Comparison of ENCODE assay signal across 13 mouse cellular contexts in genomic region chr13:99443484-99444175, GRCm38 (mm10).
A peak's percentile ranks its signal among the peaks of the same experiment; 100 is the strongest.
DNase-seq lines count a peak whose midpoint lies in the region; ATAC-seq and TF ChIP-seq lines count a peak whose summit lies in the region.
"Had no signal": no experiment of that assay in that cellular context is flagged by ENCODE, and none has a peak within 500 bp of the region (broad histone marks: within the 10 kb centered on the region; RNA-seq: fewer than 3 reads in every experiment).

No protein-coding gene starts in this region.

- no peak for DNase-seq in layer of hippocampus, adult 2 months (ENCODE audit: low spot score in 2 of 2)
- no peak for DNase-seq in layer of hippocampus, postnatal 36 days
- DNase-seq in forebrain, embryonic 14.5 days (ENCODE audit: low spot score): peak; percentile 92
- no peak for DNase-seq in limb, embryonic 10.5 days (ENCODE audit: low spot score)
- no peak for DNase-seq in adrenal gland, adult (ENCODE audit: inconsistent age in 2 of 2, low spot score in 1 of 2)
- DNase-seq in testis, postnatal 14 days (ENCODE audit: low spot score): no peak
- DNase-seq: heart, postnatal 10 days; kidney, adult 18-20 months; thymus, postnatal 36 days had no signal

- peak overlapping the region; percentile 54 for H3K4me2 ChIP-seq in forebrain, embryonic 14.5 days (ENCODE audit: low read length)
- peak overlapping the region; percentile 57 for H3K4me2 ChIP-seq in neural tube, embryonic 12.5 days (replicated peaks)
- H3K4me2 ChIP-seq: limb, embryonic 15.5 days; lung, embryonic 15.5 days had no signal

- TF ChIP-seq CTCF in layer of hippocampus, adult 2 months (conservative IDR thresholded peaks at IDR 0.05): no peak

- peaks cover 49% of the 10 kb centered on the region for H3K36me3 ChIP-seq in forebrain, embryonic 14.5 days (ENCODE audit: control insufficient read depth, insufficient read depth, low read length)
- peaks cover 18% of the 10 kb centered on the region for H3K36me3 ChIP-seq in limb, embryonic 10.5 days
- peaks cover 34% of the 10 kb centered on the region for H3K36me3 ChIP-seq in neural tube, embryonic 12.5 days

- peak overlapping the region; percentile 86 for H3K27ac ChIP-seq in layer of hippocampus, adult 2 months
- peak overlapping the region; percentile 92 for H3K27ac ChIP-seq in forebrain, embryonic 14.5 days (ENCODE audit: low read depth, low read length)
- peak overlapping the region; percentile 75; the same call in 1 of the 2 replicates for H3K27ac ChIP-seq in limb, embryonic 10.5 days
- H3K27ac ChIP-seq in neural tube, embryonic 12.5 days: peak overlapping the region; percentile 39
- H3K27ac ChIP-seq: limb, embryonic 15.5 days; lung, embryonic 15.5 days had no signal

- H3K27me3 ChIP-seq in forebrain, embryonic 14.5 days (replicated peaks; ENCODE audit: control insufficient read depth, insufficient read depth, low read length): no peaks in the 10 kb centered on the region
- H3K27me3 ChIP-seq in limb, embryonic 10.5 days (ENCODE audit: low read depth, poor library complexity, severe bottlenecking): no peaks in the 10 kb centered on the region
- H3K27me3 ChIP-seq in neural tube, embryonic 12.5 days (replicated peaks): no peaks in the 10 kb centered on the region
- H3K27me3 ChIP-seq: limb, embryonic 15.5 days; lung, embryonic 15.5 days had no signal

- peaks cover 75% of the 10 kb centered on the region for H3K4me1 ChIP-seq in forebrain, embryonic 14.5 days (ENCODE audit: control insufficient read depth, insufficient read depth, low read length)
- H3K4me1 ChIP-seq in limb, embryonic 10.5 days: peaks cover 49% of the 10 kb centered on the region
- peaks cover 67% of the 10 kb centered on the region for H3K4me1 ChIP-seq in neural tube, embryonic 12.5 days

- 10% methylated on average over 7 of the region's 7 CpGs for WGBS in forebrain, embryonic 14.5 days
- WGBS in limb, embryonic 10.5 days: 88% methylated on average over 7 of the region's 7 CpGs
- 31% methylated on average over 7 of the region's 7 CpGs for WGBS in neural tube, embryonic 12.5 days

- no peak overlapping the region; the same call in 1 of the 2 replicates for H3K4me3 ChIP-seq in layer of hippocampus, adult 2 months
- H3K4me3 ChIP-seq in forebrain, embryonic 14.5 days (ENCODE audit: low read depth, low read length): peak overlapping the region; percentile 34
- no peak overlapping the region for H3K4me3 ChIP-seq in limb, embryonic 10.5 days
- peak overlapping the region; percentile 16 for H3K4me3 ChIP-seq in neural tube, embryonic 12.5 days
- H3K4me3 ChIP-seq: limb, embryonic 15.5 days; lung, embryonic 15.5 days had no signal

- ATAC-seq in forebrain, embryonic 14.5 days: peak; percentile 61
- peak; percentile 67 for ATAC-seq in neural tube, embryonic 12.5 days (ENCODE audit: low FRiP score, low read depth)
- ATAC-seq in erythroid progenitor cell, adult 5-6 weeks (replicated peaks; ENCODE audit: low FRiP score, poor library complexity, severe bottlenecking): no peak

- H3K9ac ChIP-seq in forebrain, embryonic 14.5 days (ENCODE audit: low read length): peak overlapping the region; percentile 68
- peak overlapping the region; percentile 30; the same call in 1 of the 2 replicates for H3K9ac ChIP-seq in neural tube, embryonic 12.5 days
- H3K9ac ChIP-seq: limb, embryonic 15.5 days; lung, embryonic 15.5 days had no signal

- H3K9me3 ChIP-seq in forebrain, embryonic 14.5 days (replicated peaks; ENCODE audit: control insufficient read depth, low read length): no peaks in the 10 kb centered on the region
- H3K9me3 ChIP-seq in limb, embryonic 10.5 days (replicated peaks): no peaks in the 10 kb centered on the region
- H3K9me3 ChIP-seq in neural tube, embryonic 12.5 days: no peaks in the 10 kb centered on the region
- H3K9me3 ChIP-seq: limb, embryonic 15.5 days; lung, embryonic 15.5 days had no signal

Comparison
In these comparisons a context has a peak if more than half of its experiments do, and no peak if none do; other contexts are left out.
1. H3K27ac ChIP-seq: peak in every context shown above with its lines; median percentile 92 in forebrain, embryonic 14.5 days; 86 in layer of hippocampus, adult 2 months; 75 in limb, embryonic 10.5 days; 39 in neural tube, embryonic 12.5 days.
2. H3K4me3 ChIP-seq: peak in forebrain, embryonic 14.5 days (single experiment) and neural tube, embryonic 12.5 days (single experiment); none in layer of hippocampus, adult 2 months (single experiment) and limb, embryonic 10.5 days (single experiment).